Mouse (Mus musculus) thymus, adult 18-20 months (tissue): Measurements from ENCODE around the gene Rprd1b.
"Not testable (repeated sequence)": the region's sequence is repeated elsewhere in the genome, so short reads cannot be mapped to it uniquely, and the experiment has no call there.

Source experiments
- DNase-seq, 2 experiments: peaks; one replicate each; pipeline ENCODE4 v3.0.0; 2022; ENCODE audit warnings: mixed read lengths in 2 of 2

Gene Rprd1b

GRCm38 (mm10) chr2:158046186-158046585 lies 17.9 kb downstream of the Rprd1b start:
- DNase-seq, result no peak

DNA sequence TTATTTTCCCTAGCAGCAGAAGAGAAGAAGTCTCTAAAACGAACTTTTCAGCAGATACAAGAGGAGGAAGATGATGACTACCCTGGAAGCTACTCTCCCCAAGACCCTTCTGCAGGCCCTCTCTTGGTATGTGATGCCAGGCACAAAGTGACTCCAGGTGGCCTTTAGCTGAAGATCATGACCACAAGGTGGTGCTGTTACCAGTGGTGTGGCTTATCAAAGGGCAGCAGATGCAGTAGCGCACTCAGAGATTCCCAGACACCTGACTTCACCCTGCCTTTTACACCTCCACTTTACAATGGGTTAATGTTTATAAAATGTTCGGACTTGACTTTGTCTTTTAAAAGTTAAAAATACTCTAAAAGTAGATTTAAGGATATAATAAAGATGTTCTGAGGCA lies 19.6 kb downstream of the Rprd1b start:
- peak; percentile 13 to 37 for DNase-seq

DNA sequence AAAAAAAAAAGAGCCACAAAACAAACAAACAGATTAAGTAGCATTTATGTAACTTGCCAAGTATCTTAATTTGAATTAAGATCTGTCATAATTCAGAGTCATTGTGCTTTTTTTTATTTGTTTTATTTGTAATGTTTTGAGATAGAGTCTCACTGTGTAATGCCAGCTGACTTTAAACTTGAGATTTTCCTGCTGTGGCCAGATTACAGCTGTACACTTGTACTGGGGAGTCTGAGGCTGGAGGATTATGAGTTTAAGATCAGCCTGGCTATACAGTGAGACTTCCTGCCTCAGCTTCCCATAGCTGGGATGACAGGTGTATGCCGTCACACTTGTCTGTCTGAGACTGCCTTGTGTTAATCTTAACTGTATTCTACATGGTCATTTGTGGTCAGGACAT lies 20.4 kb downstream of the Rprd1b start:
- no peak for DNase-seq

GRCm38 (mm10) chr2:158050116-158050515 lies 21.8 kb downstream of the Rprd1b start:
- no peak for DNase-seq

- no peak for DNase-seq
Measured at GRCm38 (mm10) chr2:158054596-158054995, 26.3 kb downstream of the Rprd1b start.

DNA sequence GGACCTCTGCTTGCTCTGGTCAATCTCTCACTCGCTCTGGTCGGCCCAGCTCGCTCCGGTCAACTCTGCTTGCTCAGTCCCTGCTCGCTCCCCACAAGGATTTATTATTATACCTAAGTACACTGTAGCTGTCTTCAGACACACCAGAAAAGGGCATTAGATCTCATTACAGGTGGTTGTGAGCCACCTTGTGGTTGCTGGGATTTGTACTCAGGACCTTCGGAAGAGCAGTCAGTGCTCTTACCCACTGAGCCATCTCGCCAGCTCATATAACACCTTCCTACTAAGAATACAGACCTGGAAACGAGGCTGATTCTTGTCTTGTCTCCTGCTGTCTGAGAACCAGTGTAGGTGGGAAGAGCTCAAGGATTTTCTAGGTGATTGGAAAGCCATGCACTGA lies 27.1 kb downstream of the Rprd1b start:
- not testable (repeated sequence) for DNase-seq

- DNase-seq, result no peak
Measured at GRCm38 (mm10) chr2:158057030-158057429, 28.7 kb downstream of the Rprd1b start.

GRCm38 (mm10) chr2:158058534-158058933 lies 30.2 kb downstream of the Rprd1b start:
- no peak for DNase-seq

GRCm38 (mm10) chr2:158059666-158060105 lies 31.4 kb downstream of the Rprd1b start:
- no peak for DNase-seq

GRCm38 (mm10) chr2:158063036-158063435 lies 34.7 kb downstream of the Rprd1b start:
- no peak for DNase-seq

- no peak for DNase-seq
Measured at GRCm38 (mm10) chr2:158064571-158065048, 36.3 kb downstream of the Rprd1b start.

GRCm38 (mm10) chr2:158065064-158065463 lies 36.8 kb downstream of the Rprd1b start:
- no peak for DNase-seq

- DNase-seq, result no peak
Measured at GRCm38 (mm10) chr2:158066456-158066855, 38.2 kb downstream of the Rprd1b start.

DNA sequence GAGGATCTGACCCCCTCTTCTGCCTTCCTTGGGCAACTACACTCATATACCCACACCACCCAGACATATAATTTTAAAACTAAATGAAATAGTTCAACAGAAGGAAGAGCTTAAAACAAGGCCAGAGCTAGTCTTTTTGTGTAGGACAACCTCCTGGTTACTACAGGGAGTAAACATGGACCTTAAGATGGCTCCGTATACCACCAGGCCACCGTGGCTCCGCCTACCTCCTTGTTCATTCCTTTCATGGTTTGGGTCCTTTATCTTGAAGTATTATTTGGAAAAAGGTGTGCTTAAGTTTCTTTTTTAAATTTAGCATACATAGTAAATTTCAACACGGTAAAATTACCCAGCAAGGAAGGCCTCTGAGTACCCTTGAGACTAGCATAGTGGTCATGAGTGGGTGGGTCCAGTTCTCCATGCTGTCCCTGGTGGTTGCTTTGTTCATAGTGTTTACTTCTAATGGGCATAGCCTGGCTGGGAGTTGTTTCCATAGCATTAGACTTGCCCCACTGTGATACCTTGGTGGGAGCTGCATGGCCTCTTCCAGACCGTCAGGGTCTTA lies 39.0 kb downstream of the Rprd1b start:
- DNase-seq, result no peak

GRCm38 (mm10) chr2:158068444-158068971 lies 40.2 kb downstream of the Rprd1b start:
- no peak for DNase-seq

DNA sequence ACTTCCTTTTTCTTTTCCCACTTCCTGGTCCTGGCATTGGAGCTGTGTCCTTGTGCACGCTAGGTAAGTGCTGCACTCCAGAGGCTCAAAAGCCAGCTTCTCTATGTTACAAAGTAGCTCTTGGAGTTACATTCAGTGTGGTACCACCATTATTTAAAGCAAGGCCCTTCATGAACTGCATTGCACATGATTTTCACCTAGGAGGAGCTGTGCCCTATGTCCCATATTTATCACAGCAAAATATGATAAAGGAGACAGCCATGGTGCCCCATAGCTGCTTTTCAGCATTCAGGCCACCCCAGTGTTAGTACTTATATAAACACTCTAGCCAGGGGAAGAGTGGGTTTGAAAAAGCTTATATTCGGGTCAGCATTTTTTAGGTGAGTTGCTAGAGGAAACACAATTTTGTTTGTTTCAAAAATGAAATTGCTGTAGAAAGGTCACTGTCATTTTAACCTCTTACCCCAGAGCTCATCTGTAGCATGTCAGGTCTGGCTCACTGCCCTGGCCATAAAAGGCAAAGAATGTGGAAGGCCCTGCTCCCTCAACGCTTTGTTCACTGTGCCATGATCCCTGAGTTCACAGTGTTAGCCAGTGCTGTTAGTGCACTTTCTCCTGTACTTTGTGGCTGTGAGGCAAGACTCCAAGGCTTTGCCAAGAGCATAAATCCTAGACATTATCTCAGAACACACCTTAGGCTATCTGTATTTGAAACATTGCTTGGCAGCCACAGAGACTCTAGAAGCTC lies 42.8 kb downstream of the Rprd1b start:
- DNase-seq, result no peak

DNA sequence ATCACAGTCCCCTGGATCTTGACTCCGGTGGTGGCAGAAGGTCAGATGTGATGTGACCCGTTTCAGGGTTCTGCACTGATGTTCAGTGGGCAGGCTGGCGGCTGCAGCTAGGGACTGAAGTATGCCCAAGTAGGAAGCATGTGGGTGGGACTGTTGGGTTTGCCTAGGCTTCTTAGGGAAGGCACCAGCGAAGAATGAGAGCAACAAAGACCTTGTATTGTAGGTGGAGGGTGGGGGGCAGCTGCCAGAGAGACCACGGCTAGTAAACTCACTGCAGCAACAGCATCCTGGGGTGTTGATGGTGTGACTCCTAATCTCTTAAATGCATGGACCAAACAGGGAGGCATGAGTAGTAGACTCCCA lies 43.3 kb downstream of the Rprd1b start:
- DNase-seq, result no peak

DNA sequence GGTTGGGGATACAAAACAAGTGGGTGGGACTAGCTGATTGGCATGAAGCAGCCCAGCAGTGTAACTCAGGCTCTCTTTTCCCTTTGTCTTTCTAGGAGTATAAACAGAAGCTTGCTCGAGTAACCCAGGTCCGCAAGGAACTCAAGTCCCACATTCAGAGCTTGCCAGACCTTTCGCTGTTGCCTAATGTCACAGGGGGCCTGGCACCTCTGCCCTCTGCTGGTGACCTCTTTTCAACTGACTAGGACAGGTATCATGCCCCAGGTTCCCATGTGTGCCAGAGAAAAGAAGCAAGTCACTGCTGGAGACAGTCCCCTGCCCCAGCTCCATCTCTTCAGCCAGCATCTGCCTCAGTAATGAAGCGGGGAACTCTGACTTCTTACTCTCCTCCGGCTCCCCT lies 46.5 kb downstream of the Rprd1b start:
- no peak for DNase-seq

- DNase-seq, result no peak
Measured at GRCm38 (mm10) chr2:158076690-158077089, 48.4 kb downstream of the Rprd1b start.

DNA sequence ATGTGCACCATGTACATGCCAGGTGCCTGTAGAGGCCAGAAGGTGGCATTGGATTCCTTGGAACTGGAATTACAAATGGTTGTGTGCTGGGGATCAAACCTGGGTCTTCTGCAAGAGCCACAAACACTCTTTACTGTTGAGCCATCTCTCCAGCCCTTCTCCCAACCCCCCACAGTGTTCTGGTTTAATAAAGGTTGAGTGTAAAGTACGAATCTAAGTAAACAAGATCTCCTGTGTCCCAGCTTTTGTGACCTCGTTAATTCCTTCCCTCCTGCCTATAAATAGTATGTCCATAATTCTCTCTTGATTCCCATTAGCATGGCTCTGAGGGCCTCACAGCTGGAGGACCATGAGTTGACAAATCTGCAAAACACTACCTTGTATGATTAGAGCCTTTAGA lies 49.7 kb downstream of the Rprd1b start:
- no peak for DNase-seq

- DNase-seq, result no peak
Measured at GRCm38 (mm10) chr2:158078971-158079370, 50.7 kb downstream of the Rprd1b start.

DNA sequence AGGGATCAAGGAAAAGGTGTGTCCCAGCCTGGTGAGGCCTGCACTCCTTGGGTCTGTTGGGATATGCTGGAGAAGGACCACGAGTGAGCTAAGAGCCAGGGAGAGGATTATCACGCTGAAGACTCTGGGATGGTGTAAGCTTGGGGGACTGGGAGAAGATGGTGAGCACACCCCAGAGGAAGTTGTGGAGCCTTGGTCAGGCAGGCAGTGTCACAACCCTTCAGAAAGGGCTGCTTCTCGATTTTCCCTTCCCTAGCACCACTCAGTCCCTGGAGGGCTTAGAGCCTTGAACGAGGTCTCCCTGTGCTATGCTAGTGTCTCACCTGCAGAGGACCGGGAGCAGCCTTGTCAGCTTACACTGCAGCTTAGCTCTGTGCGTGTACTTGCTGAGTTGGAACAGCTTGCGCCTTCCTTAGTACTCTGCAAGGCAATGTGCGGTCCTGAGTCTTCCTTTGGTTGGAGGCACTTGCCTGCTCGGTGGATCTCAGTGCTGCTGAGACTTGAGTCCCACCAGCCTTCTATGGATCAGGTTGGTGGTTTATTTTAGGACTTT lies 51.6 kb downstream of the Rprd1b start:
- no peak for DNase-seq

GRCm38 (mm10) chr2:158080622-158081241 lies 52.4 kb downstream of the Rprd1b start:
- no peak for DNase-seq

GRCm38 (mm10) chr2:158084486-158084885 lies 56.2 kb downstream of the Rprd1b start:
- DNase-seq, result no peak
